ENCODE assay signal across 8 mouse cellular contexts in genomic region chr10:14017822-14018364, GRCm38 (mm10). TPM values are rescaled to one million over a fixed set of nuclear protein-coding genes. Genes with fewer than 3 reads are reported as not detected.
A peak's percentile ranks its signal among the peaks of the same experiment; 100 is the strongest.
DNase-seq lines count a peak whose midpoint lies in the region; ATAC-seq and TF ChIP-seq lines count a peak whose summit lies in the region.

No protein-coding gene starts in this region.

- H3K9ac ChIP-seq in lung, postnatal 0 days (replicated peaks; ENCODE audit: low read depth): no peak overlapping the region

- 3% methylated on average over 12 of the region's 12 CpGs for WGBS in lung, postnatal 0 days

- no peak for TF ChIP-seq CTCF in layer of hippocampus, adult 2 months (conservative IDR thresholded peaks at IDR 0.05)
- TF ChIP-seq CTCF in bone marrow macrophage, adult 2 months (IDR thresholded peaks at IDR 0.05; ENCODE audit: low read depth, low read length): no peak
- no peak for TF ChIP-seq CTCF in lung, postnatal 0 days (IDR thresholded peaks at IDR 0.05)

- no peaks in the 10 kb centered on the region for H3K27me3 ChIP-seq in lung, postnatal 0 days (replicated peaks; ENCODE audit: insufficient read depth, low read length)

- DNase-seq in layer of hippocampus, adult 2 months (ENCODE audit: low spot score in 2 of 2): no peak
- no peak for DNase-seq in layer of hippocampus, adult 9-10 months (ENCODE audit: low spot score)
- DNase-seq in heart, adult 18-20 months: peak; percentile 54 to 69
- peak; percentile 32 for DNase-seq in kidney, adult 11 months
- DNase-seq in lung, postnatal 0 days (ENCODE audit: low spot score): peak; percentile 91
- peak; percentile 17 to 33 for DNase-seq in right cerebral cortex, postnatal 36 days (ENCODE audit: low spot score in 2 of 2)
- DNase-seq in thymus, postnatal 0 days (ENCODE audit: low spot score): no peak

- H3K4me1 ChIP-seq in bone marrow macrophage, adult 2 months (ENCODE audit: control insufficient read depth, insufficient read depth, low read length): peaks cover 9% of the 10 kb centered on the region
- peaks cover 7% of the 10 kb centered on the region; the same call in 1 of the 2 replicates for H3K4me1 ChIP-seq in lung, postnatal 0 days (ENCODE audit: insufficient read depth, low read depth, low read length)

- H3K4me2 ChIP-seq in lung, postnatal 0 days (replicated peaks; ENCODE audit: low read depth, low read length): peak overlapping the region; percentile 50

- H3K9me3 ChIP-seq in lung, postnatal 0 days (ENCODE audit: low read length): no peaks in the 10 kb centered on the region

- peak; percentile 88 for TF ChIP-seq EP300 in lung, postnatal 0 days (IDR thresholded peaks at IDR 0.05)

- no peaks in the 10 kb centered on the region for H3K36me3 ChIP-seq in lung, postnatal 0 days (ENCODE audit: insufficient read depth, low read length)

- TF ChIP-seq POLR2A in bone marrow macrophage, adult 2 months (IDR thresholded peaks at IDR 0.05; ENCODE audit: borderline replicate concordance, low read depth, low read length): no peak

- H3K27ac ChIP-seq in layer of hippocampus, adult 2 months: peak overlapping the region; percentile 86
- no peak overlapping the region for H3K27ac ChIP-seq in bone marrow macrophage, adult 2 months (ENCODE audit: insufficient read depth, low read depth, low read length)
- 0 out of 2 replicates have a peak overlapping the region, but pooled peaks have one; percentile 26 for H3K27ac ChIP-seq in lung, postnatal 0 days (ENCODE audit: low read length)

- ATAC-seq in lung, postnatal 0 days: peak; percentile 93

- H3K4me3 ChIP-seq in layer of hippocampus, adult 2 months: peak overlapping the region; percentile 46
- peak overlapping the region; percentile 57 for H3K4me3 ChIP-seq in bone marrow macrophage, adult 2 months (ENCODE audit: insufficient read depth, low read length)
- peak overlapping the region; percentile 15; the same call in 1 of the 2 replicates for H3K4me3 ChIP-seq in lung, postnatal 0 days (ENCODE audit: low read depth, low read length)

RNA-seq across cellular contexts. Expression of gene Hivep2, which starts 52.0 kb away (rescaled TPM):
- 100 to 1,000 TPM; 203 to 210 TPM for total RNA-seq in layer of hippocampus, adult 2 months (2021)
- polyA plus RNA-seq in bone marrow macrophage, adult 2 months (2012; ENCODE audit: insufficient read depth, insufficient read length, missing spikeins): 1.4 and 1.6 TPM in 2 replicates
- 10 to 100 TPM; 18.4 to 18.8 TPM for total RNA-seq in heart, adult 18-20 months (2021)
- 4.5 and 6.2 TPM in 2 replicates for polyA plus RNA-seq in lung, postnatal 0 days (2015; fragmentation: Nextera tagmentation; extraction: Ambion mirVana)
- polyA plus RNA-seq in thymus, postnatal 0 days (2015; fragmentation: Nextera tagmentation; extraction: Ambion mirVana): 13.1 and 14.5 TPM in 2 replicates

Comparison
In these comparisons a context has a peak if more than half of its experiments do, and no peak if none do; other contexts are left out.
1. DNase-seq: peak in heart, adult 18-20 months (2 of 2), kidney, adult 11 months (single experiment), lung, postnatal 0 days (single experiment) and right cerebral cortex, postnatal 36 days (2 of 2); none in layer of hippocampus, adult 2 months (0 of 2), layer of hippocampus, adult 9-10 months (single experiment) and thymus, postnatal 0 days (single experiment).
2. Peak in every context shown above with its lines, with median percentiles within 50 percentile points of each other: H3K4me3 ChIP-seq.